Mouse (Mus musculus) ES-E14 (cell line): ENCODE data around the gene Plgrkt. TPM values are rescaled to one million over a fixed set of nuclear protein-coding genes. Genes with fewer than 3 reads are reported as not detected.

Experiments used
- DNase-seq: peaks from one replicate; pipeline ENCODE4 v3.0.0-alpha.2; 2013; ENCODE audit warnings: low read depth, low spot score
- H3K27ac ChIP-seq: 2 replicates; pipeline ENCODE4 v1.5.1; 2012; ENCODE audit warnings: low read depth, mild to moderate bottlenecking, low read length, moderate library complexity, mixed read lengths; ENCODE audit not compliant: poor library complexity, insufficient read depth, severe bottlenecking
- H3K36me3 ChIP-seq: 2 replicates; pipeline ENCODE4 v1.6.1; 2012; ENCODE audit warnings: mild to moderate bottlenecking, low read length, moderate library complexity, mixed read lengths; ENCODE audit not compliant: control insufficient read depth, poor library complexity, insufficient read depth, severe bottlenecking
- H3K4me1 ChIP-seq, 2 experiments: fragments of 150-350 bp in 1 of 2; sonication (generic) in 1 of 2; 2 replicates each; pipeline ENCODE4 v1.6.1; 2012; ENCODE audit warnings: low read length in 2 of 2, mild to moderate bottlenecking in 1 of 2, mixed read lengths in 1 of 2; ENCODE audit not compliant: control insufficient read depth in 2 of 2, insufficient read depth in 2 of 2, poor library complexity in 1 of 2
- H3K4me3 ChIP-seq, 2 experiments: fragments of 150-350 bp in 1 of 2; sonication (generic) in 1 of 2; 2 replicates each; pipeline ENCODE4 v1.5.1; 2012; ENCODE audit warnings: low read length in 2 of 2, low read depth in 1 of 2, mild to moderate bottlenecking in 1 of 2, mixed read lengths in 1 of 2; ENCODE audit not compliant: insufficient read depth in 1 of 2, poor library complexity in 1 of 2, severe bottlenecking in 1 of 2
- H3K9ac ChIP-seq: 2 replicates; pipeline ENCODE4 v1.6.1; 2012; ENCODE audit warnings: low read depth, mild to moderate bottlenecking, low read length, mixed read lengths; ENCODE audit not compliant: poor library complexity, insufficient read depth, severe bottlenecking
- H3K9me3 ChIP-seq: fragments of 150-350 bp; sonication (generic); 2 replicates; pipeline ENCODE4 v1.6.1; 2012; ENCODE audit warnings: low read depth, mild to moderate bottlenecking, low read length; ENCODE audit not compliant: control insufficient read depth, insufficient read depth
- CHD2 ChIP-seq: IDR thresholded peaks from 2 replicates; pipeline ENCODE4 v1.6.1; 2014; ENCODE audit warnings: mild to moderate bottlenecking, low read depth, low read length, inconsistent platforms
- HCFC1 ChIP-seq: IDR thresholded peaks from 2 replicates; pipeline ENCODE4 v1.6.1; 2012; ENCODE audit warnings: low read length, inconsistent platforms, borderline replicate concordance; ENCODE audit not compliant: insufficient read depth
- MAFK ChIP-seq: IDR thresholded peaks from 2 replicates; pipeline ENCODE4 v1.6.1; 2014; ENCODE audit warnings: mild to moderate bottlenecking, low read depth, low read length, inconsistent platforms; ENCODE audit not compliant: insufficient read depth
- ZC3H11A ChIP-seq: IDR thresholded peaks from 2 replicates; pipeline ENCODE4 v1.6.1; 2012; ENCODE audit warnings: low read depth, mild to moderate bottlenecking, inconsistent platforms, low read length, borderline replicate concordance
- ZNF384 ChIP-seq: IDR thresholded peaks from 2 replicates; pipeline ENCODE4 v1.6.1; 2012; ENCODE audit warnings: low read depth, low read length, inconsistent platforms
- in situ Hi-C, 2 experiments: fragments of 600-800 bp; cut with MboI; formaldehyde crosslinking; loops; one replicate each; pipeline ENCODE4 v1.15.1; 2025; ENCODE audit warnings: low sequenced_read_pairs in 2 of 2, inconsistent platforms in 1 of 2; ENCODE audit not compliant: unreplicated experiment in 2 of 2
- total RNA-seq: library from RNA; depleted of rRNA; stranded (reverse); fragments of 300-350 nt; gene quantifications from 2 replicates; pipeline ENCODE4 v1.2.3, GENCODE M21; 2012

Plgrkt gene
- total RNA-seq, 1 experiment = 15.7 TPM

- in situ Hi-C loops = no loop called here
- H3K27ac ChIP-seq = no peak overlapping the region
- no peak overlapping the region for H3K9ac ChIP-seq
- H3K4me1 ChIP-seq = peaks cover 0 to 2% of the 10 kb centered on the region in 2 experiments; a peak in 2 of 4 replicates
- H3K36me3 ChIP-seq = no peaks in the 10 kb centered on the region
- DNase-seq = no peak
- H3K4me3 ChIP-seq = no peak overlapping the region
- H3K9me3 ChIP-seq = no peaks in the 10 kb centered on the region
- no peak for TF ChIP-seq CHD2
- TF ChIP-seq ZNF384 = no peak
- TF ChIP-seq ZC3H11A = no peak
- TF ChIP-seq MAFK = no peak
- TF ChIP-seq HCFC1 = no peak
These were observed 4.3 kb upstream of the Plgrkt start for GRCm38 (mm10) chr19:29371284-29372081.

GRCm38 (mm10) chr19:29370545-29371283, 3.5 kb upstream of the Plgrkt start:
- in situ Hi-C loops = no loop called here
- Histone ChIP-seq H3K9me3 (no peaks in the 10 kb centered on the region), H3K9ac (no peak overlapping the region), H3K4me1 (peaks cover 0 to 2% of the 10 kb centered on the region in 2 experiments; a peak in 2 of 4 replicates), H3K27ac (no peak overlapping the region), H3K4me3 (no peak overlapping the region), H3K36me3 (no peaks in the 10 kb centered on the region)
- no peak for TF ChIP-seq ZC3H11A
- no peak for TF ChIP-seq ZNF384
- no peak for TF ChIP-seq MAFK
- no peak for TF ChIP-seq CHD2
- TF ChIP-seq HCFC1 = no peak
- no peak for DNase-seq

GRCm38 (mm10) chr19:29370112-29370511, 2.9 kb upstream of the Plgrkt start:
- Histone ChIP-seq H3K36me3 (no peaks in the 10 kb centered on the region), H3K4me3 (no peak overlapping the region), H3K9me3 (no peaks in the 10 kb centered on the region), H3K4me1 (peaks cover 0 to 2% of the 10 kb centered on the region in 2 experiments; a peak in 2 of 4 replicates), H3K9ac (no peak overlapping the region), H3K27ac (no peak overlapping the region)
- DNase-seq = no peak
- in situ Hi-C loops = no loop called here
- TF ChIP-seq ZC3H11A = no peak
- no peak for TF ChIP-seq HCFC1
- TF ChIP-seq ZNF384 = no peak
- no peak for TF ChIP-seq CHD2
- no peak for TF ChIP-seq MAFK

GRCm38 (mm10) chr19:29368671-29369309, 1.6 kb upstream of the Plgrkt start:
- no peak overlapping the region for H3K27ac ChIP-seq
- no peaks in the 10 kb centered on the region for H3K36me3 ChIP-seq
- H3K9ac ChIP-seq = no peak overlapping the region
- H3K4me3 ChIP-seq = no peak overlapping the region
- no peaks in the 10 kb centered on the region for H3K9me3 ChIP-seq
- in situ Hi-C loops = no loop called here
- no peak for TF ChIP-seq ZC3H11A
- TF ChIP-seq CHD2 = no peak
- TF ChIP-seq ZNF384 = no peak
- TF ChIP-seq MAFK = no peak
- no peak for TF ChIP-seq HCFC1
- no peak for DNase-seq
- peaks cover 0 to 6% of the 10 kb centered on the region in 2 experiments; a peak in 2 of 4 replicates for H3K4me1 ChIP-seq
